Mouse (Mus musculus): ENCODE results near the gene Ptpn5. TPM values are rescaled to one million over a fixed set of nuclear protein-coding genes. Genes with fewer than 3 reads are reported as not detected.

Ptpn5 gene
- polyA plus RNA-seq, 1 experiment from 2014 or later, result 190 TPM

- H3K4me3 ChIP-seq, result no peak overlapping the region
- no peaks in the 10 kb centered on the region for H3K4me1 ChIP-seq (replicated peaks)
- WGBS, result 91% methylated on average over 13 of the region's 13 CpGs
- H3K27ac ChIP-seq (replicated peaks), result no peak overlapping the region
- H3K36me3 ChIP-seq, result peaks cover 43% of the 10 kb centered on the region
- H3K9me3 ChIP-seq, result no peaks in the 10 kb centered on the region
- no peak overlapping the region for H3K4me2 ChIP-seq
- no peak overlapping the region for H3K9ac ChIP-seq
- ATAC-seq (ENCODE audit: low FRiP score, low read depth), result no peak
- H3K27me3 ChIP-seq, result no peaks in the 10 kb centered on the region
Measured at GRCm38 (mm10) chr7:47108779-47109189, 24.7 kb downstream of the Ptpn5 start.

GRCm38 (mm10) chr7:47106949-47107348 is 26.5 kb downstream of the Ptpn5 start:
- H3K9me3 ChIP-seq, result no peaks in the 10 kb centered on the region
- ATAC-seq (ENCODE audit: low FRiP score, low read depth), result no peak
- no peaks in the 10 kb centered on the region for H3K4me1 ChIP-seq (replicated peaks)
- H3K4me2 ChIP-seq, result no peak overlapping the region
- H3K9ac ChIP-seq, result no peak overlapping the region
- H3K27ac ChIP-seq (replicated peaks), result no peak overlapping the region
- peaks cover 40% of the 10 kb centered on the region for H3K36me3 ChIP-seq
- no peaks in the 10 kb centered on the region for H3K27me3 ChIP-seq
- no peak overlapping the region for H3K4me3 ChIP-seq

- Histone ChIP-seq H3K27ac (replicated peaks) (no peak overlapping the region), H3K9me3 (no peaks in the 10 kb centered on the region), H3K4me3 (no peak overlapping the region), H3K27me3 (no peaks in the 10 kb centered on the region), H3K9ac (no peak overlapping the region), H3K4me2 (no peak overlapping the region), H3K36me3 (peaks cover 25% of the 10 kb centered on the region), H3K4me1 (replicated peaks) (no peaks in the 10 kb centered on the region)
- ATAC-seq (ENCODE audit: low FRiP score, low read depth), result no peak
- 86% methylated on average over 1 of the region's 1 CpGs for WGBS
Measured at GRCm38 (mm10) chr7:47103671-47104414, 29.6 kb downstream of the Ptpn5 start.

GRCm38 (mm10) chr7:47102970-47103369 is 30.5 kb downstream of the Ptpn5 start:
- ATAC-seq (ENCODE audit: low FRiP score, low read depth), result no peak
- 86% methylated on average over 2 of the region's 2 CpGs for WGBS
- no peak overlapping the region for H3K4me2 ChIP-seq
- peaks cover 18% of the 10 kb centered on the region for H3K36me3 ChIP-seq
- H3K9ac ChIP-seq, result no peak overlapping the region
- H3K4me3 ChIP-seq, result no peak overlapping the region
- no peaks in the 10 kb centered on the region for H3K9me3 ChIP-seq
- H3K4me1 ChIP-seq (replicated peaks), result no peaks in the 10 kb centered on the region
- no peaks in the 10 kb centered on the region for H3K27me3 ChIP-seq
- no peak overlapping the region for H3K27ac ChIP-seq (replicated peaks)

GRCm38 (mm10) chr7:47100615-47101014 is 32.9 kb downstream of the Ptpn5 start:
- H3K4me2 ChIP-seq, result no peak overlapping the region
- H3K27ac ChIP-seq (replicated peaks), result no peak overlapping the region
- H3K36me3 ChIP-seq, result peaks cover 12% of the 10 kb centered on the region
- no peak overlapping the region for H3K9ac ChIP-seq
- H3K4me1 ChIP-seq (replicated peaks), result no peaks in the 10 kb centered on the region
- no peaks in the 10 kb centered on the region for H3K9me3 ChIP-seq
- no peak for ATAC-seq (ENCODE audit: low FRiP score, low read depth)
- H3K27me3 ChIP-seq, result no peaks in the 10 kb centered on the region
- H3K4me3 ChIP-seq, result no peak overlapping the region
- 70% methylated on average over 6 of the region's 6 CpGs for WGBS

- Histone ChIP-seq H3K4me2 (no peak overlapping the region), H3K36me3 (peaks cover 12% of the 10 kb centered on the region; the same call in 1 of the 2 replicates)
- 91% methylated on average over 7 of the region's 7 CpGs for WGBS
Measured at GRCm38 (mm10) chr7:47099306-47099705, 34.2 kb downstream of the Ptpn5 start.

GRCm38 (mm10) chr7:47098044-47098443 is 35.4 kb downstream of the Ptpn5 start:
- H3K36me3 ChIP-seq, result peaks cover 17% of the 10 kb centered on the region; the same call in 1 of the 2 replicates
- H3K27me3 ChIP-seq, result no peaks in the 10 kb centered on the region
- ATAC-seq (ENCODE audit: low FRiP score, low read depth), result no peak
- H3K4me1 ChIP-seq (replicated peaks), result no peaks in the 10 kb centered on the region
- no peak overlapping the region for H3K4me3 ChIP-seq
- no peak overlapping the region for H3K27ac ChIP-seq (replicated peaks)
- H3K9me3 ChIP-seq, result no peaks in the 10 kb centered on the region
- no peak overlapping the region for H3K4me2 ChIP-seq
- no peak overlapping the region for H3K9ac ChIP-seq
- WGBS, result 72% methylated on average over 7 of the region's 7 CpGs

More at GRCm38 (mm10) chr7:47099306-47099705, 34.2 kb downstream of the Ptpn5 start:
- no peaks in the 10 kb centered on the region for H3K9me3 ChIP-seq
- H3K4me1 ChIP-seq (replicated peaks), result no peaks in the 10 kb centered on the region
- ATAC-seq (ENCODE audit: low FRiP score, low read depth), result no peak
- H3K27me3 ChIP-seq, result no peaks in the 10 kb centered on the region
- H3K27ac ChIP-seq (replicated peaks), result no peak overlapping the region
- no peak overlapping the region for H3K9ac ChIP-seq
- H3K4me3 ChIP-seq, result no peak overlapping the region

GRCm38 (mm10) chr7:47094969-47095368 is 38.5 kb downstream of the Ptpn5 start:
- Histone ChIP-seq H3K4me3 (no peak overlapping the region), H3K27ac (replicated peaks) (no peak overlapping the region), H3K4me1 (replicated peaks) (no peaks in the 10 kb centered on the region), H3K9me3 (no peaks in the 10 kb centered on the region), H3K9ac (no peak overlapping the region), H3K36me3 (peaks cover 20% of the 10 kb centered on the region), H3K27me3 (no peaks in the 10 kb centered on the region), H3K4me2 (no peak overlapping the region)
- no peak for ATAC-seq (ENCODE audit: low FRiP score, low read depth)
- 78% methylated on average over 2 of the region's 2 CpGs for WGBS

GRCm38 (mm10) chr7:47093935-47094334 is 39.5 kb downstream of the Ptpn5 start:
- no peak for ATAC-seq (ENCODE audit: low FRiP score, low read depth)
- H3K27ac ChIP-seq (replicated peaks), result no peak overlapping the region
- no peak overlapping the region for H3K9ac ChIP-seq
- H3K4me3 ChIP-seq, result no peak overlapping the region
- no peaks in the 10 kb centered on the region for H3K27me3 ChIP-seq
- 69% methylated on average over 5 of the region's 5 CpGs for WGBS
- no peaks in the 10 kb centered on the region for H3K4me1 ChIP-seq (replicated peaks)
- no peak overlapping the region for H3K4me2 ChIP-seq
- H3K9me3 ChIP-seq, result no peaks in the 10 kb centered on the region
- H3K36me3 ChIP-seq, result peaks cover 29% of the 10 kb centered on the region

- Histone ChIP-seq H3K36me3 (peaks cover 89% of the 10 kb centered on the region), H3K9me3 (no peaks in the 10 kb centered on the region), H3K4me2 (no peak overlapping the region), H3K27ac (replicated peaks) (no peak overlapping the region), H3K27me3 (no peaks in the 10 kb centered on the region), H3K9ac (no peak overlapping the region), H3K4me3 (no peak overlapping the region), H3K4me1 (replicated peaks) (no peaks in the 10 kb centered on the region)
- ATAC-seq (ENCODE audit: low FRiP score, low read depth), result no peak
- 77% methylated on average over 1 of the region's 1 CpGs for WGBS
Measured at GRCm38 (mm10) chr7:47085075-47085474, 48.4 kb downstream of the Ptpn5 start.

- 52% methylated on average over 6 of the region's 6 CpGs for WGBS
- ATAC-seq (ENCODE audit: low FRiP score, low read depth), result peak; percentile 31; the same call in 1 of the 2 replicates
- H3K4me2 ChIP-seq, result no peak overlapping the region
- no peaks in the 10 kb centered on the region for H3K9me3 ChIP-seq
- H3K27me3 ChIP-seq, result no peaks in the 10 kb centered on the region
- H3K27ac ChIP-seq (replicated peaks), result no peak overlapping the region
- no peak overlapping the region for H3K4me3 ChIP-seq
- H3K9ac ChIP-seq, result no peak overlapping the region
- peaks cover 62% of the 10 kb centered on the region for H3K36me3 ChIP-seq
- no peaks in the 10 kb centered on the region for H3K4me1 ChIP-seq (replicated peaks)
Measured at GRCm38 (mm10) chr7:47081277-47081676, 52.2 kb downstream of the Ptpn5 start.

- no peaks in the 10 kb centered on the region for H3K27me3 ChIP-seq
- no peak overlapping the region for H3K9ac ChIP-seq
- H3K36me3 ChIP-seq, result peaks cover 58% of the 10 kb centered on the region
- H3K9me3 ChIP-seq, result no peaks in the 10 kb centered on the region
- H3K4me2 ChIP-seq, result no peak overlapping the region
- H3K27ac ChIP-seq (replicated peaks), result no peak overlapping the region
- no peaks in the 10 kb centered on the region for H3K4me1 ChIP-seq (replicated peaks)
- ATAC-seq (ENCODE audit: low FRiP score, low read depth), result no peak
- no peak overlapping the region for H3K4me3 ChIP-seq
- WGBS, result 62% methylated on average over 3 of the region's 3 CpGs
Measured at GRCm38 (mm10) chr7:47080868-47081267, 52.6 kb downstream of the Ptpn5 start.

- 74% methylated on average over 8 of the region's 8 CpGs for WGBS
- no peak overlapping the region for H3K4me3 ChIP-seq
- ATAC-seq (ENCODE audit: low FRiP score, low read depth), result no peak
Measured at GRCm38 (mm10) chr7:47077451-47077850, 56.0 kb downstream of the Ptpn5 start.

More at GRCm38 (mm10) chr7:47077451-47077850, 56.0 kb downstream of the Ptpn5 start:
- Histone ChIP-seq H3K4me2 (no peak overlapping the region), H3K9me3 (no peaks in the 10 kb centered on the region), H3K4me1 (replicated peaks) (no peaks in the 10 kb centered on the region), H3K27ac (replicated peaks) (no peak overlapping the region), H3K36me3 (peaks cover 27% of the 10 kb centered on the region), H3K27me3 (no peaks in the 10 kb centered on the region), H3K9ac (no peak overlapping the region)

All from hindbrain, embryonic 15.5 days (tissue).